Mouse (Mus musculus) NIH3T3 (cell line): Measurements from ENCODE around the gene Ifi27.
"Not testable (repeated sequence)": the region's sequence is repeated elsewhere in the genome, so short reads cannot be mapped to it uniquely, and the experiment has no call there.

Source experiments
- DNase-seq: peaks from one replicate; pipeline ENCODE4 v3.0.0-alpha.2; 2012; ENCODE audit warnings: low read depth

The Ifi27 gene

DNA sequence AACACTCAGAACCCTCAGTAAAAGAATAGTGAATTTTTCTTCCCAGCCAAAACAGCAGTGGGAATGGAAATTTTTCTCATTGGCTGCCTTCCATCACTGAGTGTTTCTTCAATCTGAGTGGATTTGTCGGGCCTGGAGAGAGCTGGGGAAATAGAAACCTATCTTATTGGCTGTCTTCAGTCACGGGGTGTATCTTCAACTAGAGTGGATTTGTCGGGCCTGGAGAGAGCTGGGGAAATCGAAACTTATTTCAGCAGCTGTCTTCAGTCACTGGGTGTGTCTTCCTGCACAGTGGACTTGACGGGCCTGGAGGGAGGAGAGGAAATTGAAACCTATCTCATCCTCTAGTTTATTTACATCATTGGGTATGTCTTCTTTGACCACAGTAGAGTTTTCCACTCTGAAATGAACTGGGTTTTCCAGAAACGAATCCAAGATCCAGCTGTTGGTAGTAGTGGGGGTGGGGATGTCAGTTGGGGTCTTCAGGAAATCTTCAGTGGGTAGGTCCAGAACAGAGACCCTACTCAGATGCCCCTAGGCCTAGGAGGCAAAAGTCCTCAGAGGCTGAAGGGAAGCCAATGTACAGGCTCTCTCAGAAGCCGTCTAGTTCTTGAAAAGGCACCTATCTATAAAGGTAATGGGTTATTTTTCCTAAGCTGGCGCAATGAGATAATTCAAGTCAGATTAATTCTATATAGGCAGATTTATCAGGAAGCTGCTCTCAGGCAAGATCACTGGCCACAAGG lies at the start of gene Ifi27:
Ifi27 (plus strand) TSS at position 226 of the 746 bp plus-strand sequence.
- peak; percentile 92 for DNase-seq

DNA sequence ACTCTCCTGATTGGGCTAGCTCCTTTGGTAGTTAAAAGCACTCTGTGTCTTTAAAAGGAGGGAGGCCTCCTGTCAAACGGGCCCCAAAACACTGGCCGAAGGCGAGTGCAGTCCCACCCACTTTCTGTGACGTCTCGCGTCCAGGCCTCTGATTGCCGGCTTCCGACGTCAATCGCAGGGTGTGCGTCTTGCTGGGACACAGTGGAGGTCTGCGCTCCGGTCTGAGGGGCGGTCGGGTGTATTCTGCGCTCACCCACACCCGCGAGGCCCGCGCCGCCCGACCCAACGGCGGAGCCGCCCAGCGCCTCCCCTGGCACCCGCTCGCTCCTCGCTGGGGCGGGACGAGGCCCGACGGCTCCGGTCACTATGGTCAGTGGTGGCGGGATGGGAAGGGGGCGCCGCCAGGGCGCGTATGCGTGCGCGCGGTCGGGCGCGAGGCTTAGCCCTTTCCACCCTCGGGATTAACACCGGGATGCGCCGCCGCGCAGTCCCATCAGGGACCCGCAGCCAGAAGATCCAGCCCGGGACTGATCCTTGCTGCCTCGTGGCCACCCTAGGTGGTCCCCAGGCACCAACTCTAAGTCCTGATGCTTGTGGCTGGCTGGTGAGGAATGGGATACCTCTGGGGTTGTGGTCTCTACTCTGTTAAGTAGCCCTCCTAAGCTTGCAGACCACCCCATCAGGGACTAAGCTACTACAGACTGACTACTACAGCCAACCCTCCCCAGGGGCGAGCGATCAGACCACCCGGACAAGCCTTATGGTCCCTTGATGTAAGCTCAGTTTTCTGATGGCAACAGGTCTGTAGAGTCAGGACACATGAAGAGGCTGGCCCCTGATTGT lies 45.3 kb upstream of the Ifi27 start, which contains the start of gene Otub2:
Otub2 (plus strand) TSS at position 178 of the 843 bp plus-strand sequence.
- peak; percentile 98 for DNase-seq

DNA sequence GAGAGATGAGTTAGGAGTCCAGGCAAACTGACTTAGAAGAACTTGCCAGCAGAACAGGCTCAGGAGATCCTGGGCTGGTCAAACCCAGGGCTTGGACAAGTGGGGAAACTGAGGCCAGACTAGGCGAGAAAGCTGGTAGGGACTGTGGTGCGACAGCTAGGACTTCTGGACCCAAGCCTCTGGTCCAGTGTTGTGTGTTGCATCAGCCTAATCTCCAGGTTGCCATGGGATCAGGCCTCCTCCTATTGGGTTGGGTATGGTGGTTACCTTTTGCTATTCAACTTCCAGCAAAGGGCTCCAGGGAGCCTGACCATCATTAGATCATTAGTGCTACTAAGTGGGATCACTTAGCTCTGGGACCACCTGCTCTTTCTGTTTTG lies 44.7 kb upstream of the Ifi27 start:
- DNase-seq = peak; percentile 32

DNA sequence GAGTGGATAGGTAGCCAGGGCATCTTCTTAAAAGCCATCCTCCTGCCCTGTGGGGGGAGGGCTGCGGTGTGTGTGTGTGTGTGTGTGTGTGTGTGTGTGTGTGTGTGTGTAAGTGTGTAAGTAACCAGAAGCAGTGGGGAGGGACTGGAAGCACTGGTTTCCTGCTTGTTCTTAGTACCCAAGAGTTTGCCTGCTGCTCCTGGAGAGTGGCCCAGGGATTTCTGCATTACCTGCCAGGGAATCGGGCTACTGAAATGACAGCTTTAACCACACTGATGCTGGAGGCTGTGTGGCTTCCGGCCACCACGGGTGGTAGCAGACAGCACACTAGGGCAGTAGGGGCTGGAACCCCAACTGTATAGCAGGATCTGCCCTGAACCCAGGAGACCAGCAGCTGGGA lies 44.0 kb upstream of the Ifi27 start:
- no peak for DNase-seq

DNA sequence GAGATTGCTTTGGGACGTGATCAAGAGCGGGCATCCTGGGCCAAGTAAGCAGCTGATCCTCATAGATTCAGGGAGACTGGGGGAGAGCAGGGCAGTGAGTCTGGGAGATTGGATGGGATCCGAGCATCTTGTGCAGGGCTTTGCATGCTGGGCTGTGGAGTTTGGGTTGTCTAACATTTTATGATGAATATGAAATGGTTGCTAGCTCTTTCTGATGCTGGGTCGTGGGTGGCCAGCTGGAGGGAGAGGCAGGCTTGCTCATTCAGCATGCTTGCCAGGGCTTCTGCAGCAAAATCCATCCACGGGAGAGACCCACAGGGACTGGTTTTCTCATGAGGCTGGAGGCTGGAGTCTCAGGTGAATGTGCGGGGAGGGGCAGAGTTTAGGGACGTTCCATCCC lies 42.9 kb upstream of the Ifi27 start:
- no peak for DNase-seq

DNA sequence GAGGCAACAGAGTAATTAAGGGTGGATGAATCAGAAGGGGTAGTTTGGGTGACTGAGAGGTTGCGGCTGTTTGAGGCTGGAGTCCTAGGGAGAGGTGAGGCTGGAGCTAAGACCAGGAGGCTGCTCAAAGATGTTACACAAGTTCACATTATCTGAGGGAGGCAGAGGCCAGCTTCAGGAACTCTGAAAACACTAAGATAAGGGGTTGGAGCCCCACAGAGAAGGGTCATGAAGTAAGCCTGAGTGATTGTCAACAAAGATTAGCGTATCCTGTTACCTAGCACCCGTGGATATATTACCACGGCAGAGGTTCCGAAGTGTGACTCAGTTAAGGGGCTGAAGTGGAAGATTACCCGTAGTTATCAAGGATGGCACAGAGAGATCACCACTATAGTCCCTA lies 40.5 kb upstream of the Ifi27 start:
- DNase-seq = no peak

DNA sequence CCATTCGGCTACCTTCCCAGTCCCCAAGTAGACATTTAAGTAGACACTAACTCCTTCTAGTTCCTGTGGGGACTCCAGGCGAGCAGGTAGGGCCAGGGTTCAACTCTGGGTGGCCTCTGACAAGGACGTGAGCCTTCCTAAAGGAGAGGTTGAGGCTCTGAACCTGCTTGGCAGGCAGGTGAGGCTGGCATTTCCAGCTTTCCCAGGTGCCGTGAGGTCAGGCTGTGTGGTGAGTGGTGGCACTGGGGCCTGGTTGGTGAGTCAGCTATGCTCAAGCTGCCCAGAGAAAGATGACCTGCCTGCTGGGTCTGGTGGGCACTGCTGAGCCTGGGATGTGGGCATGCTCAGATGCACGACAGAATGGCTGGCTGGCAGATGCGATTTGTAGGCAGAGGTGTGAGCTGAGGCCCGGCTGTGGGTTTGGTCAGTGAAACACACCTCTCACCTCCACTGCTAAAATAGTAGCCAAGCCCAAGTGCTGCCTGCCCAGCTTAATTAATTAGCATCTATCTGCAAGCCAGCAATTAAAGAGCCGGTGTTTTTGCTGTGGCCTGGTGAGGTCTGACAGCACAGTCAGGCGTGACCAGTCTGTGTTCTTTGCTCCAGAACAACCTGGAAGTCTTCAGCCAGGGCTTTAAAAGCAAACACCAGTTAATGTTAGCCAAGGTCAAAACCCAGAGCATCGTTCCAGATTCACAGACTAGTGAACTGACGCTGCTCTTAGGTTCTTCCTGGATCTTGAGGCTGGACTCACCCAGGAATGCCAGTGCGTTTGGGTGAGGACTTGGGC lies 38.3 kb upstream of the Ifi27 start:
- no peak for DNase-seq

DNA sequence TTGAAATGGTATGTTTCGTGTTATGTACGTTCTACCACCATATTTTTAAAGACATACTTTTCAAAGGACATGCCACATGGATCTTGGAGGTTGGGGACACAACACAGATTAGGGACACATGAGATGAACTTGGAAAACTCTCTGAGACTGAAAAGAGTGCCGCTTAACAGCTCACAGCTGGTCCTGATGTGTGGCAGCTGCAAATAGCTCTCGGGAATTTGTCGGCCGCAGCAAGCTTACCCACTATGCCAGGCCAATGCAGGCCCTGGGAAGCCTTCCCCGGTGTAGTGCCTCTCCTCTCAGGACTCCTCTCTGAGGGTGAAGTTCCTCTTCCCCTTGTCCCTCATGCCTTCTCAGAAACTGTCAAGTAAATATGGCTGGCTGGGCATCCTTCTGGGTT lies 37.3 kb upstream of the Ifi27 start:
- DNase-seq = no peak

DNA sequence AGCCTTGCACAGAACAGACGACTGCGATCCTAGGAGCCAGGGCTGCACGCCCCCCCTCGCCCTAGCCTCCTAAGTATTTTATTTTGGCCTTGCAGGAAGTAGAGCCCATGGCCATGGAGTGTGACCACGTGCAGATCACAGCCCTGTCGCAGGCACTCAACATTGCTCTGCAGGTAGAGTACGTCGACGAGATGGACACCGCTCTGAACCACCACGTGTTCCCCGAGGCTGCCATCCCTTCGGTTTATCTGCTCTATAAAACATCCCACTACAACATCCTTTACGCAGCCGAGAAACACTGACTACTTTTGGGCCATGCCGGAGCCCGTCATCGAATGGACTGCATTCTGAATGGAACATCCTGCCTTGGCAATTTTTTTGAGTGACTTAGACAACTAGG lies 29.9 kb upstream of the Ifi27 start:
- DNase-seq = no peak

DNA sequence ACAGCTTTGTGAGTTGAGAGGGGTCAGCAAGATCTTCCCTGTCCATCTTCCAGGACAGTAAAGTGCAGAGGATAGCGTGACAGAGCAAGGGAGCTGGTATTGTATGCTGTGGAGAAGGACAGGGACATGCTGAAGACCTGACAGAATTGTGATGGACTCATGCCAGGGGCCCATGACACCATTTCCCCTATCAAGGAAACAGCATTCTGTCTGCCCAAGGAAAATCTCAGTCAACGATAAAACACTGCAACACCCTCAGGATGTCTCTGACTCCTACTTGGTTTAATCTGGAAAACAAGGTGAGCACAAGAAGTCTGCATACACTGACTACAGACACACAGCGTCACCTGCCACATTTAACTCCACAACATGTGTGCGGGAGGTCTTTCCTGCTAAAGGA lies 26.3 kb upstream of the Ifi27 start, which contains the start of gene 9330161L09Rik:
9330161L09Rik (minus strand) TSS at position 101 of the 400 bp plus-strand sequence.
- DNase-seq = no peak

DNA sequence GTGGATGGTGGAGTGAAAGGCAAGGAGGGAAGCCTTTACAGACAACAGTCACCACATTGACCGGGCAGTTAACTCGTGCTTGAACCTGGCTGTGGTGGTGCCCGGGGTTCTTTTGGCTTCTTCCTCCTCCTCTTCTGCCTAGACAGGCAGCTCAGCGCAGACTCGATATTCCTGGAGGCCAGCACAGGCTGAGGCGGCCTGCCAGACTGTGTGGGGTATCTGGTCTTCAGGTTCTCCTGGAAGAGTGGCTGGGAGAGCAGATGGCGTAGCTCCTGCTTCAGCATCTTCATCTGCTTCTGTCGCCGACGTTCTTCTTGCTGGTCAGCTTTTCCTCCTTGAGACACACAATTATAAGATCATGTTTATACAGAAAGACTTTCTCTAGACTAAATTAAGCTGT lies 25.9 kb upstream of the Ifi27 start:
- DNase-seq = no peak

DNA sequence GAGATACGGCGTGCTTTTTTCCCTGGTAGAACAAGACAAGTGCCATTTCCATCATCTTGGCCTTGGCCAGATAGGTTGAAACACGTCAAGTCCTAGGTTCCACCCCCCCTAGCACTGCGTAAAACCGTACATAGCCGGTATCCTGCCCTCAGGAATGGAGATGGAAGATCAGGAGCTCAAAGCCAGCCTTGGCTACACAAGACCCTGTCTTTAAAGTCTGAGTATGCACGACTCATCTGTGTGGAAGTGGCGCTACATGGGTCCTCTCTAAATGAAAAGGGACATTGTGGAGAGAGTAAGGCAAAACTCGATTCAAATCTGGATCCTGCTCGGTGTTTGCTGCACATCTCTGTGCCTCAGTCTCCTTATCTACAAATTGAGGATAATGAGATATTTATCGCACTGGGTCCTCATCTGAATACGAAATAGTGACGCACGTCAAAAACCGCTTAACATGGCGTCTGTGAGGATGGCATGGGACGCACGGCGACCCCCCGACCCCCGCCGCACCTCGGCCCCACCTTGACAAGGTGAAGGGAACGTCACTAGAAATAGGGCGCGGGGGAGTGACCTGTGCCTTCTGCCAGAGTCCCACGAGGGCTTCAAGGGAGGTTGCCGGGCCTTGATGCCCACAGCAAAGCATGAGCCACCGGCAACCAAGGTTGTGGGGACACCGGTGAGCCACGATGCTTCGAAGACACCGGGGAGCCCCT lies 8.8 kb upstream of the Ifi27 start:
- no peak for DNase-seq

DNA sequence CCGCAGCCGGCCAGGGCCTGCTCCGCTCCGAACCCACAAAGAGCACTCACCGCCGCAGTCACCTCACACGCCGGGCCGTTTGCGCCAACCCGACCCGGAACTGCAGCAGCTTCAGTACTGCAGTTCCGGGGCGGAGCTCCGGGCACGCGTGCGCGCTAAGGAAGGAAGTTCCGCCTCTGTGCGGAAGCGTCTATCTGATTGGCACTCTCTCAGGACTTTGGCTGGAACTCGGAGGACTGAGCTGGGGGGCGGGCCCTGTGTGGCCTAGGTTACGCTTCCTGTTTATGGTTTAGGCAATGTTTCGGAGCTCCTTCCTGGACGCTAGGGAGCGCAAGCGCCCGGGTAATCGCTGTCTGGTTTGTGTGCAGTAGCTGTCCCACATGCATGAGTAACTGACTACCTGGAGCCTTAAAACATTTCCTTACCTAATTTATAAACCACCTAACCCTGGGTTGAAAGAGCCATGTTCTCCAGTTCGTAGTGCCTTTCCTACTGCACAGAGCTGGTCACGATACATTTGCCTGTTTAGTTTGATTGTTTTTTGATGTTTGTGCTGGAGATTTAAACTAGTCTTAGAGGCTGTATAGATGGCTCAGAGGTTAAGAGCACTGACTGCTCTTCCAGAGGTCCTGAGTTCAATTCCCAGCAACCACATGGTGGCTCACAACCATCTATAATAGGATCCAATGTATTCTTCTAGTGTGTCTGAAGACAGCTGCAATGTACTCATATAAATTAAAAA lies 8.1 kb upstream of the Ifi27 start, which contains the start of gene Ddx24:
Ddx24 (minus strand) TSS at position 102 of the 742 bp plus-strand sequence.
- DNase-seq = peak; percentile 99

DNA sequence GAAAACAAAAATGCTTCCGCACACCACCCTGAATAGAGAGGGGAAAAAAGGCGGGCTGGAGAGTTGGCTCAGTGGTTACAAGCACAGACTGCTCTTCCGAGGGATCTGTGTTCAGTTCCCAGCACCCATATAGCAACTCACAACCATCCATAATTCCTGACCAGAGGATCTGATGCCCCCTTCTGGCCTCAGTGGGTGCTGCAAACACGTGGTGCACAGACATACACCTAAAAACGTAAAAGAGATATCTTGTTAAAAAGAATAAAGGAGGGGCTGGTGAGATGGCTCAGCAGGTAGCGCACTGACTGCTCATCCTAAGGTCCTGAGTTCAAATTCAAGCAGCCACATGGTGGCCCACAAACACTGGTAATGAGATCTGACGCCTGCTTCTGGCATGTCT lies 7.3 kb upstream of the Ifi27 start:
- no peak for DNase-seq

DNA sequence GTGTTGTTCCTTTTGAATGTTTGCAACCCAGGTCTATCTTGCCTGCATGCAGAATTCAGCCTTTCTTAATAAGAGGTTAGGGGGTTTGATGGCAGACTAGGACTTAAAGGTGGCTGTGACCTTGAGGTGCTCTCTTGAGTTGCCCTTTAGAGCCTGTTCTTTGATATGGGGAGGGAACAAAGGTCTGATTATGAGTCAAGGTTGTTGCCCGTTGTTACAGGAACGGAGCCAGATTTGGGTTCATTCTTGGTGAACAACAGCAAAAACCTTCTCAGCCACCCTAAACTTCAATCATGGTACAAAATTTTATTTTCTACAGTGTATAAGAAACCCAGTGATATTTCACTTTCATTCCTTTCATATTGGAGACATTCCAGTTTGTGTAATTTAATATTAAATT lies 581 bp upstream of the Ifi27 start:
- DNase-seq = peak; percentile 38

DNA sequence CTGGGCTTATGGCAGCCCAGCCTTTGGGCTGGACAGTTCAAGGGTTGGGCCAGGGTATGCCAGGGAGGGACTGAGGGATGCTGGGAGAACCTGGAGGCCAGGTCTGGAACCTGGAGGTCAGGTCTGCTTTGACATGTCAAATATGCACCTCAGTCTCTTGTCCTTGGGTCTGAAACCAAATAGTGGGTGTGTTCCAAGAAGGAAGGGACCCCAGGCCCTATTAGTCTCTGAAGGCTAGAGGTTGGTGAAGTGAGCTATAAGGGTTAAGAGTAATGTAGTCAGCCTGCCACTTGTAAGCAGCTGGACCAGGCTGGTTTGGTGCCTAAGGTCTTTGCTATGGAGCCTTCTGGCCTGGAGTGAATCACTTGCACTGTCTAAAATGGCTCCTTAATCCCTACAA lies 850 bp downstream of the Ifi27 start:
- DNase-seq = no peak

DNA sequence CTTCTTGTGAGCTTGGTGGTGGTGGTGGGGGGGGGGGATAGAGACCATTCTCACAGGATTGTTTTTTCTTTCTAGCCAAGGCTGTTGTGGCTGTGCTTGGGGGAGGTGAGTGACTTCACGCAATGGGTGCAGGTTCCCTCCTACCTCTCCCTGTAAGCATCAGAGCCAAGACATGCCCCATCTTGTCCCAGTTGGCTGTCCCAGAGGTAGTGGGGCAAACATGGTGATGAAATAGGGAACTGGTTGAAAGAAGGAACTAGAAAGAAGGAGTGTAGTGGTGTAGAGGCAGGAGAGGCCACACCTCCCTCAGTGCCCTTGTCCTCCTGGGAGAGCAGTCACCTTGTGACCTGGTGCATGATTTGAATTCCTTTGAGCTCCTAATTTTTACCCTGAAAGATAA lies 3.6 kb downstream of the Ifi27 start:
- DNase-seq = no peak

DNA sequence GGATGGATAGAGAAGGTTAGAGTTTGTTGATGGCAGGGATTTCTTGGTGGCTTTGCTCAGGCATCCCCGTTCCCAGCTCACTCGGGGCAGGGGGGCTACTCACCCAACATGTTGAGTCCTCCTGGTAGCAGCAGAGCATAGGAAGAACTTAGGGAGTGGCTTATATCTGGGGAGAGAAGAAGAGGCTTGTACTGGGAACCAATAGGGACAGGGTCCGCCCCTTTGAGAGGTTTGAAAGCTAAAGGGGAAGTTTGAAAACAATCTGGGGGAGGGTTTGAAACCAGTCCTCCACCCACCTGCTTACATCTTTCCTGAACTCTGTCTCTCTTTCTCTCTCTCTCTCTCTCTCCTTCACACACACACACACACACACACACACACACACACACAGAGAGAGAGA lies 9.5 kb downstream of the Ifi27 start, which contains the start of gene Ifi27l2a:
Ifi27l2a (minus strand) TSS at position 157 of the 400 bp plus-strand sequence.
- DNase-seq = peak; percentile 10

DNA sequence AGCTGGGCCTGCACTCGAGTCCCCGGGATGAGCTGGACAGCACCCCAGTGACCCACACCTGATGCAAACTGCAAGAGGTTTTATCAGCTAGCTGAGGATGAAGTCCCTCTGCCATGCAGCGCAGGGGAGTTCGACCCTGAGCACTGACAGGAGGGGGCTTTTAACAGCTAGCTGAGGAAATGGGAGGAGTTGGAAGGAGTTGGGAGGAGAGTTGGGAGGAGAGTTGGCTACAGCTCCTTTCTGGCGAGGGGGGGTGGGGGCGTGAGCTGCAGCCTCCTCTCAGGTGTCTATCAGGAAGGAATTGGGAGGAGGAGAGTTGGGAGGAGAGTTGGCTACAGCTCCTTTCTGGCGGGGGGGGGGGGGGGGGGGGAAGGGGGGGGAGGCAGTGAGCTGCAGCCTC lies 10.2 kb downstream of the Ifi27 start:
- DNase-seq = not testable (repeated sequence)

DNA sequence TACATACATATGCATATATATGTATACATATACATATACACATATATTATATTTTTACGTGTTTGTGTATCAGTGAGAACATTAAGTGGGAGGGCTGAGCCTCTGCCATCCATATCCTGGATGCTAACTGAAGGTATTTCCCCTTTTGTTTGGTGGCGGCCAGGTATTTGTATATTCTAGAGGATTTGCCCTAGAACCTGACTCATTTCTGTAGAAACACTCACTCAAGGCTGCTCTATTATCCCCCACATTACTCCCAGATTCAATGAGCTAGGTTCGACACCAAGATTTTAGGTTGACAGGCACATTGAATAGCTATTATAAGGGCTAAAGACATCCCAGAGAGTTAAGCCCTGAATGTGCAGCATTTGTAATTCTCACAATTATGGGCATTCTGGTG lies 11.0 kb downstream of the Ifi27 start:
- no peak for DNase-seq

DNA sequence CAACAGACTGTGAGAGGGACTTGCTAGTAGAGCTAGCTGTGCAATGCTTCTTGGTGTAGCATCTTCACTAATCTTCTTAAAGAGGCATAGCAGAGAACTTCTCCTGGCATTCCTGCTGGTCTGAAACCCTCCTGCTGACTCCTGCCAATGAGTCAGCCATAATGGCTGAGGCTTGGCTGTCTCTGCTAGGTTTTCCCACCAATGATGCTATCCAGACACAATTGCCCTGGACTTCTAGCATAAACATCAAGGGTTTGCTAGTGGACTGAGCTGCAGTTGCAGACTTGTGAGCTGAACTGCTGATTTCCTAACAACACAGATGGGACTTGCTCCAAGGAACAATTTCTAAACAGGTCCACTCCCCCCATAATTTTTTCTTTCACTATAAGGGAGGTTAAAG lies 19.4 kb downstream of the Ifi27 start:
- peak; percentile 70 for DNase-seq
